Mouse (Mus musculus) embryo, embryonic 11 days (tissue): ENCODE data around the gene Gm14440.
"Not testable (repeated sequence)": the region's sequence is repeated elsewhere in the genome, so short reads cannot be mapped to it uniquely, and the experiment has no call there.

Source experiments
- DNase-seq: peaks from one replicate; pipeline ENCODE4 v3.0.0-alpha.2; 2015

The Gm14440 gene

DNA sequence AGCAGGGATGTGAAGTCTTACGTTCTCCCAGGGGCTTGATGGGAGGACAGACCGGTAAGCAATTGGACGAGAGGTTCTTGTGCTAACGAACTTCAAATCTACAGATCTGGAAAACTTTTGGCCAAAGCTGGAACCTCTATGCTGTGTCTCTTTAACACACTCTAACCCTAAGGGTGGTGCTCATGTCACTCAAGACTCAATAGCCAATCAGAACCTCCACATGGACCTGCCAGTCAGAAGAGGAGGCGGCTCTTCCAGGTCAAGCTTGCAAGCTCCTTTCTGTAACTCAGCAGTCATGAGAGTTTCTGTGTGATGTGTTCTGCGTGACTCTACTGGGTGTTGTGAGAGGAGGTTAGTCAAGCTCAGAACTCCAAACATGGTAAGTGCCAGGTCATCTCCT, at the start of gene Gm14440:
TSS of gene Gm14440 (plus strand) at position 301 of the 400 bp plus-strand sequence.
- not testable (repeated sequence) for DNase-seq
